Mouse (Mus musculus) stomach, embryonic 16.5 days (tissue): Measurements from ENCODE around the gene Dpep3. TPM values are rescaled to one million over a fixed set of nuclear protein-coding genes. Genes with fewer than 3 reads are reported as not detected.
"Not testable (repeated sequence)": the region's sequence is repeated elsewhere in the genome, so short reads cannot be mapped to it uniquely, and the experiment has no call there.

Source experiments
- ATAC-seq: fragments of 200-750 bp; cut with Nextera tagmentation; 2 replicates; pipeline ENCODE4 v1.8.0; 2017; ENCODE audit warnings: moderate number of reproducible peaks, moderate TSS enrichment; ENCODE audit not compliant: insufficient read depth, low FRiP score
- H3K27ac ChIP-seq: fragments of 300-500 bp; sonication (generic); 2 replicates; pipeline ENCODE4 v1.5.1; 2014; ENCODE audit warnings: low read length
- H3K27me3 ChIP-seq: fragments of 300-500 bp; sonication (generic); 2 replicates; pipeline ENCODE4 v1.6.1; 2014; ENCODE audit warnings: low read length, control low read depth, mixed read lengths; ENCODE audit not compliant: control insufficient read depth, insufficient read depth
- H3K36me3 ChIP-seq: fragments of 300-500 bp; sonication (generic); 2 replicates; pipeline ENCODE4 v1.6.1; 2014; ENCODE audit warnings: low read length; ENCODE audit not compliant: control insufficient read depth, insufficient read depth
- H3K4me1 ChIP-seq: fragments of 300-500 bp; sonication (generic); 2 replicates; pipeline ENCODE4 v1.6.1; 2014; ENCODE audit warnings: low read length, control low read depth, mixed read lengths; ENCODE audit not compliant: control insufficient read depth, insufficient read depth
- H3K4me2 ChIP-seq: fragments of 300-500 bp; sonication (generic); 2 replicates; pipeline ENCODE4 v1.6.1; 2014; ENCODE audit warnings: low read depth, low read length, mixed read lengths
- H3K4me3 ChIP-seq: fragments of 300-500 bp; sonication (generic); replicated peaks from 2 replicates; pipeline ENCODE4 v1.5.1; 2014; ENCODE audit warnings: mild to moderate bottlenecking, low read length
- H3K9ac ChIP-seq: fragments of 300-500 bp; sonication (generic); 2 replicates; pipeline ENCODE4 v1.6.1; 2014; ENCODE audit warnings: low read length
- H3K9me3 ChIP-seq: fragments of 300-500 bp; sonication (generic); replicated peaks from 2 replicates; pipeline ENCODE4 v1.6.1; 2016; ENCODE audit warnings: low read length, control low read depth; ENCODE audit not compliant: control insufficient read depth
- WGBS: fragments of 180-500 bp; shearing (Covaris S2); extraction: QIAGEN DNeasy Blood & Tissue Kit; methylation state at CpG from one replicate; pipeline ENCODE4 v1.1.7; 2014; 5-methylcytosine and 5-hydroxymethylcytosine counted together
- polyA plus RNA-seq: library from polyadenylated mRNA; unstranded; fragments of >200 nt; fragmentation: Nextera tagmentation; extraction: Ambion mirVana; gene quantifications from 2 replicates; pipeline ENCODE4 v1.2.1, GENCODE M21; 2015

The Dpep3 gene
- polyA plus RNA-seq, 1 experiment from 2014 or later: not detected

DNA sequence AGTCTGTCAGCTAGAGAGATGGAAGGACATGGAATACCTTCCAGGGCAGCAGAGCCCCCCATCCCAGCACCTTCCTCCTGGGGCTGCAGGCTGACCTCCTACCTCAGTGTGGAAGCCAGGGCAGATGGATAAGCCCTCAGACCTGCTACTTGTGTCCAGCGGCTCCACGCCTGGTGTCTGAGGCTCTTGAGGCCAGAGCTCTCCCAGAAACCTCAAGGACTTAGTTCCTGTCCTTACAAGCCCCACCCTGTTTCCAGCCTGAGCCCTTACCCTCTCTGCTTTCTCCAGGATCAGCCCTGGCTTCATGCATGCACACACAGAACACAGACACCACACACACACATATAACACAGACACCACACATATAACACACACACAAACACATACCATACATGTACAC is 12.3 kb upstream of the Dpep3 start:
- WGBS: 58% methylated on average over 2 of the region's 2 CpGs

DNA sequence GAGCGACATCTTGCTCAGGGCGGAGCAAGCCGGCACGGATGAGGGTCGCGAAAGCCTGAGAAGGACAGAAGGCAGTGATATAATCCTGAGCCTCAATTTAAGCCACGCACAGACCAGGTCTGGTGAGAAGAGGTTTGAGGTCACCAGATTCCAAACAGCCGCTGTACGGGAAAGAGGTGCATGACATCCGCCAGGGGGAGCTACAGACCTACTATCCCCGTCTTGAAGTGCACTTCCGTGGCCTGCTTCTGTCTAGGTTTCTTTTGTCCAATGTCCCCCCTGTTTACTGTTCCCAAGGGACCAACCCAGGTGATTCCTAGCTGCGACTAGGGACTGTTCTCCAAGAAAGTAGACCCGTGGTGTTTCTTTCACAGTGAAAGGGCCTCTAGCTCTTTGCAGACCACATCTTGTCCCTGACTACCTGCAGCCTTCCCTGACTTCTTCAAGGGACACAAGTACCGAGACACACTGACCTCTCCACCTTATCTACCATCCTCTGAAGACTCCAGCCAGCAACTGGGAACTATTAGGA is 11.7 kb upstream of the Dpep3 start, which contains the start of gene Dus2:
Gene Dus2, plus strand, starts transcription at position 482 of the 532 bp plus-strand sequence.
- Histone ChIP-seq H3K27ac (no peak within 1 kb of the TSS), H3K4me3 (no peak within 1 kb of the TSS), H3K9ac (peak within 1 kb of the TSS; percentile 53), H3K4me1 (no peaks in the 10 kb centered on the region), H3K36me3 (no peaks in the 10 kb centered on the region), H3K4me2 (0 out of 2 replicates have a peak within 1 kb of the TSS, but pooled peaks have one; percentile 20), H3K27me3 (no peaks in the 10 kb centered on the region), H3K9me3 (no peaks in the 10 kb centered on the region)
- 8% methylated on average over 15 of the region's 15 CpGs for WGBS
- ATAC-seq: peak; percentile 82; the same call in 1 of the 2 replicates

More for the DNA sequence above, 12.3 kb upstream of the Dpep3 start:
- Histone ChIP-seq H3K9me3 (no peaks in the 10 kb centered on the region), H3K27ac (no peak overlapping the region), H3K36me3 (no peaks in the 10 kb centered on the region), H3K4me1 (no peaks in the 10 kb centered on the region), H3K9ac (peak overlapping the region; percentile 53; the same call in 1 of the 2 replicates), H3K4me2 (no peak overlapping the region), H3K27me3 (no peaks in the 10 kb centered on the region), H3K4me3 (no peak overlapping the region)
- ATAC-seq: no peak

- H3K9me3 ChIP-seq: no peaks in the 10 kb centered on the region
- 84% methylated on average over 11 of the region's 11 CpGs for WGBS
- H3K9ac ChIP-seq: no peak overlapping the region
- H3K4me2 ChIP-seq: no peak overlapping the region
- H3K27ac ChIP-seq: no peak overlapping the region
- no peaks in the 10 kb centered on the region for H3K27me3 ChIP-seq
- H3K36me3 ChIP-seq: no peaks in the 10 kb centered on the region
- no peak for ATAC-seq
- H3K4me3 ChIP-seq: no peak overlapping the region
- H3K4me1 ChIP-seq: no peaks in the 10 kb centered on the region
Measured at GRCm38 (mm10) chr8:105988546-105988945, 9.3 kb upstream of the Dpep3 start.

DNA sequence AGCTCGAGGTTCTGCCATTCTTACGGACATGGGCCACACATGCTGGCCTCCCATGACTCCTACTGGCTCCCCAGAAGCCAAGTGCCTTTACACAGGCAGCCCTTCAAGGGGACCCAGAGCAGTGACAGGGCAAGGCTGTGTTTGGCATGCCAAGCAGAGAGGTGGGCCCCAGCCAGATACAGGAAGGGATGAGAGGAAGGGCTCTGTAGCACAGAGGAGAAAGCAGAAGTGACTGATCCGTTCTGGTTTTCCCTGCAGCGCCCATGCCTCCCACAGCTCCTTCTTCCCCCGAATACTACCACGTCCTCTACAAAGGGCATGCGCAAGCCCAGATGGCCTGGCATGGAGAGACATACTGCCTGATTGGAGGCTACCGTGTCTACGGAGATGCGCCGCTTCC is 4.2 kb upstream of the Dpep3 start:
- H3K9me3 ChIP-seq, H3K4me3 ChIP-seq: not testable (repeated sequence)
- 81% methylated on average over 11 of the region's 11 CpGs for WGBS

DNA sequence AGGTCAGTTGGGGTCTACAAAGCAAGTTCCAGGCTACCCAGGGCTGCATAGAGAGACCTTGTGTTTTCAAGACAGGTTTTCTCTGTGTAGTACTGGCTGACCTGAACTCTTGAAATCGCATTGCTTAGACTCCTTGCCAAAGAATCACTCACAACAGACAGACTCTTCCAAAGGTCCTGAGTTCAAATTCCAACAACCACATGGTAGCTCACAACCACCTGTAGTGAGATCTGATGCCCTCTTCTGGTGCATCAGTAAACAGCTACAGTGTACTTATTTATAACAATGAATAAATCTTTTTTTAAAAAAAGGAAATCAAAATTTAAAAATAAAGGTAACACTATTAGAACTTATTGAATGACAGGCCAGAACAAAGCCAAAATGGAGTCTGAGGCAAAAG is 1.9 kb upstream of the Dpep3 start:
- no peak for ATAC-seq
- H3K9me3 ChIP-seq: no peaks in the 10 kb centered on the region
- no peaks in the 10 kb centered on the region for H3K27me3 ChIP-seq
- no peak overlapping the region for H3K4me3 ChIP-seq
- no peak overlapping the region for H3K9ac ChIP-seq
- no peak overlapping the region for H3K27ac ChIP-seq
- H3K36me3 ChIP-seq: no peaks in the 10 kb centered on the region
- H3K4me2 ChIP-seq: no peak overlapping the region
- 93% methylated on average over 1 of the region's 1 CpGs for WGBS
- H3K4me1 ChIP-seq: no peaks in the 10 kb centered on the region

More for the DNA sequence above, 4.2 kb upstream of the Dpep3 start:
- H3K4me2 ChIP-seq, H3K27ac ChIP-seq, ATAC-seq, H3K9ac ChIP-seq, H3K27me3 ChIP-seq, H3K36me3 ChIP-seq, H3K4me1 ChIP-seq: not testable (repeated sequence)

- Histone ChIP-seq H3K4me3 (no peak overlapping the region), H3K27ac (no peak overlapping the region), H3K36me3 (no peaks in the 10 kb centered on the region), H3K4me2 (no peak overlapping the region), H3K27me3 (no peaks in the 10 kb centered on the region), H3K9ac (no peak overlapping the region), H3K4me1 (no peaks in the 10 kb centered on the region), H3K9me3 (no peaks in the 10 kb centered on the region)
- WGBS: 68% methylated on average over 7 of the region's 7 CpGs
- no peak for ATAC-seq
Measured at GRCm38 (mm10) chr8:105975363-105975762, 3.9 kb downstream of the Dpep3 start.

- 79% methylated on average over 8 of the region's 8 CpGs for WGBS
- Histone ChIP-seq H3K27me3 (no peaks in the 10 kb centered on the region), H3K4me1 (peaks cover 11% of the 10 kb centered on the region; the same call in 1 of the 2 replicates), H3K36me3 (no peaks in the 10 kb centered on the region), H3K9ac (no peak overlapping the region), H3K4me2 (no peak overlapping the region), H3K4me3 (no peak overlapping the region), H3K27ac (no peak overlapping the region), H3K9me3 (no peaks in the 10 kb centered on the region)
- ATAC-seq: no peak
Measured at GRCm38 (mm10) chr8:105971019-105971720, 8.1 kb downstream of the Dpep3 start.

DNA sequence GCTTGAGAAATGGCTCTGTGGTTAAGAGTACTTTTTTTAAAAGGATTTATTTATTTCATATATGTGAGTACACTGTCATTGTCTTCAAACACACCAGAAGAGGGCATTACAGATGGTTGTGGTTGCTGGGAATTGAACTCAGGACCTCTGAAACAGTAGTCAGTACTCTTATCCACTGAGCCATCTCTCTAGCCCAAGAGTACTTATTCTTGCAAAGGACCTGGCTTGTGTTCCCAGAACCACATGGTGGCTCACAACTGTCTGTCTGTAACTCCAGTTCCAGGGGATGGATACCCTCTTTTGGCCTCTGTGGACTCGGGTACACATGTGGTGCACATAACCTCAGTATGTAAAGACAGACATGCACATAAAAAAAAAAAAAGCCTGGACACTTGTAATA is 9.9 kb downstream of the Dpep3 start:
- no peak overlapping the region for H3K27ac ChIP-seq
- H3K4me3 ChIP-seq: no peak overlapping the region
- no peaks in the 10 kb centered on the region for H3K9me3 ChIP-seq
- H3K27me3 ChIP-seq: no peaks in the 10 kb centered on the region
- H3K4me2 ChIP-seq: no peak overlapping the region
- WGBS: 71% methylated on average over 1 of the region's 1 CpGs
- H3K9ac ChIP-seq: no peak overlapping the region
- no peak for ATAC-seq
- H3K4me1 ChIP-seq: peaks cover 19% of the 10 kb centered on the region
- H3K36me3 ChIP-seq: no peaks in the 10 kb centered on the region

GRCm38 (mm10) chr8:105966692-105967311 is 12.4 kb downstream of the Dpep3 start:
- Histone ChIP-seq H3K4me3 (peak overlapping the region; percentile 85), H3K27ac (peak overlapping the region; percentile 57), H3K9ac (peak overlapping the region; percentile 24; the same call in 1 of the 2 replicates), H3K27me3 (no peaks in the 10 kb centered on the region), H3K4me1 (peaks cover 25% of the 10 kb centered on the region), H3K9me3 (no peaks in the 10 kb centered on the region), H3K36me3 (no peaks in the 10 kb centered on the region), H3K4me2 (peak overlapping the region; percentile 70)
- WGBS: 11% methylated on average over 19 of the region's 19 CpGs
- peak; percentile 57 for ATAC-seq
